Mouse (Mus musculus): ENCODE data around the gene Dnah12. TPM values are rescaled to one million over a fixed set of nuclear protein-coding genes. Genes with fewer than 3 reads are reported as not detected.
"Not testable (repeated sequence)": the region's sequence is repeated elsewhere in the genome, so short reads cannot be mapped to it uniquely, and the experiment has no call there.

Dnah12 gene
- 0.49 and 0.64 TPM in 2 replicates for total RNA-seq (2015)
- total RNA-seq (2017) = 0.21 and 0.47 TPM in 2 replicates

GRCm38 (mm10) chr14:26692974-26693373 lies at the start of gene Dnah12:
Gene Dnah12, plus strand, starts transcription at chr14:26693274.
- no peak for ATAC-seq (replicated peaks; ENCODE audit: poor library complexity)

- ATAC-seq (replicated peaks; ENCODE audit: poor library complexity) = peak; percentile 55; the same call in 1 of the 2 replicates
Measured at GRCm38 (mm10) chr14:26645989-26646650, 47.0 kb upstream of the Dnah12 start.

- ATAC-seq (replicated peaks; ENCODE audit: poor library complexity) = no peak
Measured at GRCm38 (mm10) chr14:26647811-26648210, 45.3 kb upstream of the Dnah12 start.

- peak; percentile 87 for ATAC-seq (replicated peaks; ENCODE audit: poor library complexity)
Measured at GRCm38 (mm10) chr14:26651901-26652300, 41.2 kb upstream of the Dnah12 start.

GRCm38 (mm10) chr14:26658178-26658577 lies 34.9 kb upstream of the Dnah12 start:
- no peak for ATAC-seq (replicated peaks; ENCODE audit: poor library complexity)

GRCm38 (mm10) chr14:26660233-26660632 lies 32.8 kb upstream of the Dnah12 start:
- no peak for ATAC-seq (replicated peaks; ENCODE audit: poor library complexity)

GRCm38 (mm10) chr14:26662016-26662415 lies 31.1 kb upstream of the Dnah12 start:
- no peak for ATAC-seq (replicated peaks; ENCODE audit: poor library complexity)

- ATAC-seq (replicated peaks; ENCODE audit: poor library complexity) = peak; percentile 48
Measured at GRCm38 (mm10) chr14:26662488-26662887, 30.6 kb upstream of the Dnah12 start.

GRCm38 (mm10) chr14:26663851-26664250 lies 29.2 kb upstream of the Dnah12 start:
- ATAC-seq (replicated peaks; ENCODE audit: poor library complexity) = no peak

- no peak for ATAC-seq (replicated peaks; ENCODE audit: poor library complexity)
Measured at GRCm38 (mm10) chr14:26667991-26668370, 25.1 kb upstream of the Dnah12 start.

- peak; percentile 45 for ATAC-seq (replicated peaks; ENCODE audit: poor library complexity)
Measured at GRCm38 (mm10) chr14:26668371-26669291, 24.4 kb upstream of the Dnah12 start.

GRCm38 (mm10) chr14:26669292-26670073 lies 23.6 kb upstream of the Dnah12 start, which contains the start of gene Pde12:
Gene Pde12, minus strand, starts transcription at chr14:26669883.
- peak; percentile 79 for ATAC-seq (replicated peaks; ENCODE audit: poor library complexity)

- ATAC-seq (replicated peaks; ENCODE audit: poor library complexity) = no peak
Measured at GRCm38 (mm10) chr14:26670964-26671363, 22.1 kb upstream of the Dnah12 start.

- not testable (repeated sequence) for ATAC-seq (replicated peaks; ENCODE audit: poor library complexity)
Measured at GRCm38 (mm10) chr14:26671870-26672615, 21.0 kb upstream of the Dnah12 start.

- not testable (repeated sequence) for ATAC-seq (replicated peaks; ENCODE audit: poor library complexity)
Measured at GRCm38 (mm10) chr14:26674476-26675169, 18.5 kb upstream of the Dnah12 start.

- peak; percentile 73 for ATAC-seq (replicated peaks; ENCODE audit: poor library complexity)
Measured at GRCm38 (mm10) chr14:26675371-26675770, 17.7 kb upstream of the Dnah12 start.

GRCm38 (mm10) chr14:26675791-26676190 lies 17.3 kb upstream of the Dnah12 start:
- ATAC-seq (replicated peaks; ENCODE audit: poor library complexity) = peak; percentile 96

- no peak for ATAC-seq (replicated peaks; ENCODE audit: poor library complexity)
Measured at GRCm38 (mm10) chr14:26690727-26691126, 2.3 kb upstream of the Dnah12 start.

- no peak for ATAC-seq (replicated peaks; ENCODE audit: poor library complexity)
Measured at GRCm38 (mm10) chr14:26691363-26691762, 1.7 kb upstream of the Dnah12 start.

- peak; percentile 69 for ATAC-seq (replicated peaks; ENCODE audit: poor library complexity)
Measured at GRCm38 (mm10) chr14:26697912-26698311, 4.8 kb downstream of the Dnah12 start.

Measured in megakaryocyte progenitor cell, adult 5-6 weeks (primary cell).